Mouse (Mus musculus) hindbrain, embryonic 12.5 days (tissue): ENCODE results near the gene Lin7b. TPM values are rescaled to one million over a fixed set of nuclear protein-coding genes. Genes with fewer than 3 reads are reported as not detected.

Source experiments
- ATAC-seq: fragments of 200-750 bp; cut with Nextera tagmentation; 2 replicates; pipeline ENCODE4 v1.8.0; 2017; ENCODE audit warnings: moderate TSS enrichment; ENCODE audit not compliant: low FRiP score
- H3K27ac ChIP-seq: fragments of 300-500 bp; sonication (generic); 2 replicates; pipeline ENCODE4 v1.5.1; 2016; ENCODE audit warnings: mild to moderate bottlenecking
- H3K27me3 ChIP-seq: fragments of 300-500 bp; sonication (generic); 2 replicates; pipeline ENCODE4 v1.6.1; 2016; ENCODE audit warnings: mild to moderate bottlenecking
- H3K36me3 ChIP-seq: fragments of 300-500 bp; sonication (generic); 2 replicates; pipeline ENCODE4 v1.6.1; 2016; ENCODE audit warnings: mild to moderate bottlenecking
- H3K4me1 ChIP-seq: fragments of 300-500 bp; sonication (generic); 2 replicates; pipeline ENCODE4 v1.6.1; 2016
- H3K4me2 ChIP-seq: fragments of 300-500 bp; sonication (generic); replicated peaks from 2 replicates; pipeline ENCODE4 v1.6.1; 2016; ENCODE audit warnings: mild to moderate bottlenecking
- H3K4me3 ChIP-seq: fragments of 300-500 bp; sonication (generic); 2 replicates; pipeline ENCODE4 v1.5.1; 2016; ENCODE audit warnings: mild to moderate bottlenecking
- H3K9ac ChIP-seq: fragments of 300-500 bp; sonication (generic); 2 replicates; pipeline ENCODE4 v1.6.1; 2016; ENCODE audit warnings: mild to moderate bottlenecking, moderate library complexity
- H3K9me3 ChIP-seq: fragments of 300-500 bp; sonication (generic); replicated peaks from 2 replicates; pipeline ENCODE4 v1.6.1; 2016; ENCODE audit warnings: mild to moderate bottlenecking
- WGBS: fragments of 180-500 bp; shearing (Covaris S2); methylation state at CpG from one replicate; pipeline ENCODE4 v1.1.7; 2016; 5-methylcytosine and 5-hydroxymethylcytosine counted together
- polyA plus RNA-seq: library from polyadenylated mRNA; unstranded; fragments of >200 nt; fragmentation: Nextera tagmentation; extraction: Ambion mirVana; gene quantifications from 2 replicates; pipeline ENCODE4 v1.2.1, GENCODE M21; 2016

Gene Lin7b
- polyA plus RNA-seq, 1 experiment from 2014 or later = 3.8 TPM

- WGBS = 94% methylated on average over 8 of the region's 8 CpGs
- peaks cover 71% of the 10 kb centered on the region for H3K36me3 ChIP-seq
- H3K4me2 ChIP-seq = no peak overlapping the region
- H3K4me3 ChIP-seq = no peak overlapping the region
- no peak overlapping the region for H3K9ac ChIP-seq
- peaks cover 7% of the 10 kb centered on the region for H3K27me3 ChIP-seq
- ATAC-seq = no peak
- no peak overlapping the region for H3K27ac ChIP-seq
- peaks cover 14% of the 10 kb centered on the region for H3K4me1 ChIP-seq
- H3K9me3 ChIP-seq = no peaks in the 10 kb centered on the region
These were observed 4.2 kb upstream of the Lin7b start for GRCm38 (mm10) chr7:45374620-45375019.

- ATAC-seq = no peak
- WGBS = 91% methylated on average over 5 of the region's 5 CpGs
- Histone ChIP-seq H3K9ac (no peak overlapping the region), H3K36me3 (peaks cover 49% of the 10 kb centered on the region), H3K4me3 (no peak overlapping the region), H3K27me3 (peaks cover 25% of the 10 kb centered on the region), H3K27ac (no peak overlapping the region), H3K4me2 (no peak overlapping the region), H3K9me3 (no peaks in the 10 kb centered on the region), H3K4me1 (peaks cover 26% of the 10 kb centered on the region)
These were observed 2.0 kb upstream of the Lin7b start for GRCm38 (mm10) chr7:45372371-45372770.

DNA sequence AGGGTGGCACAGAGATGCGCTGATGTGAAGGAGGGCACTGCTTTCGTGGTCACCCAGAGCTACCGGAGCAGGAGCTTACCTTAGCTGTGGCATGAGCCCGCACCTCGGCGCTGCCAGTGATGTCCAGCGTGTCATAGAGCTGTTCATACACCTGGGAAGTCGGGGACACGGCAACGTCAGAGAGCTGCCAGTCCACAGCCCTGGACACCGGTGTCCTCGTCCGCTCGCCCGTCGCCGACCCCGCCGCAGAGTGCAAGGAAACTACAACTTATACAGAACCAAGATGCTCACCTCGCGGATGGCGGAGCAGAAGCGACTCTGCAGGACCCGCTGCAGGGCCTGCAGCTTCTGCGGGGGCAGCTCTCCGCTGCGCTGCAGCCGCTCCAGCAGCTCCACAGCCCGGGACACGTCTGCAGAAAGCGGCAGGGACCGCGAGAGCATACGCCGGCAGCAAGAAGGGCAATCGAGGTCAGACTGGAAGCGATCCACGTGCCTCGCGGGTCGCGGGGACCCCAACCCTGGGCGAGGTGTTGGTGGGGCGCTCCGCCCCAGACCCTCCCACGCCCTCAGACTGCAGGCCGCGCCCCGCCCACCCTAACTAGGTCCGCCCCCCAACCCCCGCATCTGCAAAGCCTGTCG lies 428 bp downstream of the Lin7b start:
- no peak for ATAC-seq
- H3K27ac ChIP-seq = no peak overlapping the region

DNA sequence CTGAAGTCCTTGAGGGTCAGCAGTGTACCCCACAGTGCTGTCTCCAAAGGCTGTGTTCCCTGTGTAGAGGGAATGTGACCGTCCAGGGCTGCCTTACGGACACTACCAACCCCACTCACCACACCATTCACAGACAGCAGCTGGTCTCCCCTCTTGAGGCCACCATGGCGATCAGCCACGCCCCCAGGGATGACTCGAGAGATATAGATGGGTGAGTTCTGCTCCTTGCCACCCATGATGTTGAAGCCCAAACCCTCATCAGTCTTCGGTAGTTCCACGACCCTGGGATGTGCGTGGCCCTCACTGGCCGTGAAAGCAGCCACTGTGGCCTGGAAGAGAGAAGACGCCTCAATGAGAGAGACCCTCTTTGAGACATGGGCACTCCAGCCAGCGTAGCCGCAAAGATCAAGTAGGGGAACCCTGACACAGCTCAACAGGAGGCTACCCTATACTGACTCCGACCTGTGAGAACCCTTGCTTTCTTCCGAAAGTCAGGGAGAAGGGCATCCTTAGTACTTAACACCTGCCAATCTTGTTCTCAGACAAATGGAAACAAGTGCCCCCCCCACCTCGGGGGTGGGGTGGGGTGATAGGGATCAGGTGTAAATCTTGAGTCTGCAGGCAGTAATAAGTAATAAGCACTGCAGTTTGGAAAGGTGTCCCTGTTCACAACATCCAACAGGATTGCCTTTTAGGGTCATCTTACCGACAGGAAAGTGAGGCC lies 1.2 kb downstream of the Lin7b start:
- Histone ChIP-seq H3K27ac (no peak overlapping the region), H3K4me1 (peaks cover 37% of the 10 kb centered on the region), H3K4me3 (peak overlapping the region; percentile 45; the same call in 1 of the 2 replicates), H3K4me2 (no peak overlapping the region), H3K27me3 (peaks cover 43% of the 10 kb centered on the region), H3K9me3 (no peaks in the 10 kb centered on the region), H3K9ac (no peak overlapping the region), H3K36me3 (peaks cover 20% of the 10 kb centered on the region)
- no peak for ATAC-seq
- 72% methylated on average over 16 of the region's 16 CpGs for WGBS

More for the DNA sequence above, 428 bp downstream of the Lin7b start:
- peak overlapping the region; percentile 45 for H3K4me3 ChIP-seq
- H3K36me3 ChIP-seq = peaks cover 26% of the 10 kb centered on the region
- H3K9me3 ChIP-seq = no peaks in the 10 kb centered on the region
- peaks cover 37% of the 10 kb centered on the region for H3K4me1 ChIP-seq
- H3K9ac ChIP-seq = peak overlapping the region; percentile 71
- H3K4me2 ChIP-seq = peak overlapping the region; percentile 95
- 9% methylated on average over 50 of the region's 52 CpGs for WGBS
- peaks cover 38% of the 10 kb centered on the region for H3K27me3 ChIP-seq

DNA sequence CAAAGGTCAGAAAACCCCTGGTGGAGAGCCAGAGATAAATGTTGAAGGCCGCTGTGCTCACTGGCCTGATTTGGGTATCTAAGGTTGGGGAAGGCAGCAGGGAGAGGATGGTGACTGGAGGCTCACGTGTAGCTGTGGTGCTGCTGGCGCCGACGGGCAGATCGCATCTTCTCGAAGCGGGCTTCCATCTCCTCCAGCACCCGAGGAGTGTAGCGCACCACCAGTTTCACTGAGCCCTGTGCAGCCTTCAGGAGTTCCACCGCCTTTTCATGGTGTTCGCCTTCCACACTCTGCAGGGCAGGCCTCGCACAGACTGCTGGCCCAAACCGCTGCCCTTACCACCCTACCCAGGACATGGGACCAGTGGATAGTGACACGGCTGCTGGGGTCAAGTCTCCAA lies 2.2 kb downstream of the Lin7b start:
- peaks cover 53% of the 10 kb centered on the region for H3K27me3 ChIP-seq
- H3K27ac ChIP-seq = no peak overlapping the region

GRCm38 (mm10) chr7:45367020-45367880 lies 3.1 kb downstream of the Lin7b start:
- H3K4me1 ChIP-seq = peaks cover 41% of the 10 kb centered on the region
- peak; percentile 90 for ATAC-seq
- H3K27ac ChIP-seq = peak overlapping the region; percentile 80
- 1% methylated on average over 68 of the region's 70 CpGs for WGBS
- H3K9ac ChIP-seq = peak overlapping the region; percentile 87
- H3K4me3 ChIP-seq = peak overlapping the region; percentile 79
- peaks cover 63% of the 10 kb centered on the region for H3K27me3 ChIP-seq
- no peaks in the 10 kb centered on the region for H3K9me3 ChIP-seq
- peaks cover 4% of the 10 kb centered on the region; the same call in 1 of the 2 replicates for H3K36me3 ChIP-seq
- peak overlapping the region; percentile 74 for H3K4me2 ChIP-seq

More for the DNA sequence above, 2.2 kb downstream of the Lin7b start:
- Histone ChIP-seq H3K9ac (peak overlapping the region; percentile 76; the same call in 1 of the 2 replicates), H3K4me2 (peak overlapping the region; percentile 74), H3K9me3 (no peaks in the 10 kb centered on the region), H3K4me3 (peak overlapping the region; percentile 79), H3K4me1 (peaks cover 37% of the 10 kb centered on the region), H3K36me3 (peaks cover 13% of the 10 kb centered on the region)
- 81% methylated on average over 12 of the region's 15 CpGs for WGBS
- ATAC-seq = no peak

- Histone ChIP-seq H3K27me3 (peaks cover 69% of the 10 kb centered on the region), H3K27ac (peak within 1 kb of the TSS; percentile 80), H3K4me1 (peaks cover 47% of the 10 kb centered on the region), H3K36me3 (no peaks in the 10 kb centered on the region), H3K4me2 (peak within 1 kb of the TSS; percentile 74), H3K9ac (peak within 1 kb of the TSS; percentile 87), H3K4me3 (peak within 1 kb of the TSS; percentile 79), H3K9me3 (no peaks in the 10 kb centered on the region)
- 0% methylated on average over 16 of the region's 26 CpGs for WGBS
- peak; percentile 55 for ATAC-seq
These were observed 3.7 kb downstream of the Lin7b start, which contains the start of gene Ppfia3 for GRCm38 (mm10) chr7:45366652-45367019. TSS of gene Ppfia3 (minus strand) at chr7:45367019.

DNA sequence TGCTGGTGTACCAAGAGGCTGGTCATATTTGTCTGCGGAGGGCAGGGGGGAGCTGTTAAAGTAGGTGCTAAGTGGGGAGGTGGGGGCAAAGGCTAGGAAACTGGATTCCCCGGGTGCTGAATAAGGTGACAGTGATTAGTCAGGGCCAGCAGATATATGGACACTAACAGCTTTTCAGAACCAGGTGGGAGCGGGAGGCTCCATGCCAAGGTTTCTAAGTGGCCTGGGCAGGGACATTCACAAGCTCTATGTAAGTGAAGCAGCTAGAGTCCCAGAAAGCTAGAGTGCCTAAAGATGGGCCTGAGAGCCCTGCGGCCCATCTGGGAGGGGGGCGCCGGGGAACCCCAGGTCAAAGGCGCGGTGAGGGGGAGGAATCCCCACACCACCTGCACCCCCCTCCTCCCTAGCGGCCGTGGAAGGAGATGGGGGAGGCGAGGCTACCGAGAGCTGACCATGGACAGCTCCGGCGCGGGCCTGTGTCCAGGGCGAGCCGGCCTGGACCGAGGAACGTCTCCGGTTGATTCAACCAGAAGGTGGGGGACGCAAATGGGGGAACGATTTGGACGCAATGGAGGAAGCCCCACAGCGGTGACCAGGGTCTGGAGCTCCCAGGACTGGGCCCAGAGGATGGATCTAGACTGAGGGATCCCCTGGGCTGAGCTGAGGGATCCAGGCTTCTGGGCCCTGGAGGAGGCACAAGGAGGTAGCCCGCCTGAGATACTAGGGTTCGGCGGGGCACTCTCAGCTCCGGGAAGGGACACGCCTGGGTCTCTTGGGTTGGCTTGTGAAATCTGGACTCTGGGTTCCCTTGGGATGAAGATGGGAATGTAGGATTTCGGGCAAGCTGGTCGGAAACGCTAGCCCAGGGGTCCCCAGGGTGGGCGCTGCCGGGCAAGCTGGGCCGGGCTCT lies 4.4 kb downstream of the Lin7b start:
- Histone ChIP-seq H3K36me3 (no peaks in the 10 kb centered on the region), H3K4me3 (peak overlapping the region; percentile 79), H3K9me3 (no peaks in the 10 kb centered on the region), H3K27ac (peak overlapping the region; percentile 80), H3K9ac (peak overlapping the region; percentile 87), H3K27me3 (peaks cover 72% of the 10 kb centered on the region), H3K4me2 (peak overlapping the region; percentile 74), H3K4me1 (peaks cover 53% of the 10 kb centered on the region)
- 4% methylated on average over 34 of the region's 35 CpGs for WGBS
- no peak for ATAC-seq

GRCm38 (mm10) chr7:45363983-45364382 lies 6.4 kb downstream of the Lin7b start:
- no peak overlapping the region for H3K4me3 ChIP-seq
- peaks cover 4% of the 10 kb centered on the region; the same call in 1 of the 2 replicates for H3K36me3 ChIP-seq
- H3K27me3 ChIP-seq = peaks cover 72% of the 10 kb centered on the region
- H3K27ac ChIP-seq = no peak overlapping the region
- H3K4me2 ChIP-seq = no peak overlapping the region
- H3K4me1 ChIP-seq = peaks cover 38% of the 10 kb centered on the region
- 88% methylated on average over 2 of the region's 2 CpGs for WGBS
- H3K9me3 ChIP-seq = no peaks in the 10 kb centered on the region
- ATAC-seq = no peak
- H3K9ac ChIP-seq = no peak overlapping the region

DNA sequence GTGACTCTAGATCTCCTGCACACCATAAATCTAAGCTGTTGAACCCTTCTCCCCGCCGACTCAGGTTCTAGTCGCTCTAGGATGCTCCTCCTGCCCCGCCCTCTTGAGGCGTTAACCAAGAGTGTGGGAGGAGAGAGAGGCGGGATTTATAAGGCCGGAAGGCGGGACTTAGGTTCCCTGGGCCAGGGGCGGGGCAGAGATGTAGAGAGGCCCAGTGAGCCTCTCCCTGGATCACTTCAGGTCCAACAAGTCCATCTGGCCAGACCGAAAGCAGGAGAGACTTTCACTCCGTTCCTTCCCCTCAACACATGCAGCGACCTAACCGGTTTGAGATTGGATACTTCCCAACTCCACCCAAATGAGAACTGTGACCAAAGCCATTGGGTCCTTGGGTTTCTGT lies 7.6 kb downstream of the Lin7b start:
- Histone ChIP-seq H3K36me3 (peaks cover 5% of the 10 kb centered on the region), H3K4me2 (no peak overlapping the region), H3K4me1 (peaks cover 32% of the 10 kb centered on the region), H3K9me3 (no peaks in the 10 kb centered on the region), H3K9ac (no peak overlapping the region), H3K27me3 (peaks cover 61% of the 10 kb centered on the region), H3K4me3 (no peak overlapping the region), H3K27ac (no peak overlapping the region)
- WGBS = 5% methylated on average over 13 of the region's 13 CpGs
- no peak for ATAC-seq

DNA sequence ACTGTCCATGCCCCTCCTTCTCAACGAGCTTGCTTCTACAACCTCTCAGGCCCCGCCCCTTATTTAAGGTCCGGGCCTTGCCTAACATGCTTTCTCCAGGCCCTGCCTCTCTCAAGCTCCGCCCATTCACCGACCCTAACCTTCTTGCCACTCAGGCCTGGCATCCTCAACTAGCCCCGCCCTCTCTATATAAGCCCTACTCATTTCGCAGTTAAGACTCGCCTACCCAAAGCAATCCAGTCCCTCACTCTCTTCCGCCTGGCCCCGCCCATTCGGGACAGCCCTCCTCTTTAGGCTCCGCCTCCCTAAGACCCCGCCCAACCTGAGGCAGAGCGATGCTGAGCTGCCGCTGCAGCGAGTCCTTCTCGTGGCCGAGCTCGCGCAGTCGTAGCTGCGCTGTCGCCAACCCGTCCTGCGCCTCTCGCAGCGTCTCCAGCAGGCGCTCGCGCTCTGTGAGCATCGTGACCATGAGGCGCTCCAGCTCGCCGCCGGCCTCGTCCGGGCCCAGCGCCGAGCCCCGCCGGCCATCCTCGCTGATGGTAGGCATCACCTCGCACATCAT lies 9.1 kb downstream of the Lin7b start:
- Histone ChIP-seq H3K27me3 (peaks cover 61% of the 10 kb centered on the region), H3K9me3 (no peaks in the 10 kb centered on the region), H3K9ac (peak overlapping the region; percentile 64), H3K36me3 (peaks cover 13% of the 10 kb centered on the region), H3K4me2 (peak overlapping the region; percentile 86), H3K27ac (peak overlapping the region; percentile 52; the same call in 1 of the 2 replicates), H3K4me1 (peaks cover 26% of the 10 kb centered on the region), H3K4me3 (peak overlapping the region; percentile 44)
- under 1% methylated on average over 43 of the region's 43 CpGs for WGBS
- ATAC-seq = peak; percentile 82
